Mouse (Mus musculus) left cerebral cortex, adult 11 months (tissue): ENCODE data around the gene Opa3.

Experiments
- DNase-seq: peaks from one replicate; pipeline ENCODE4 v3.0.0; 2022; ENCODE audit warnings: low spot score

Opa3 gene

DNA sequence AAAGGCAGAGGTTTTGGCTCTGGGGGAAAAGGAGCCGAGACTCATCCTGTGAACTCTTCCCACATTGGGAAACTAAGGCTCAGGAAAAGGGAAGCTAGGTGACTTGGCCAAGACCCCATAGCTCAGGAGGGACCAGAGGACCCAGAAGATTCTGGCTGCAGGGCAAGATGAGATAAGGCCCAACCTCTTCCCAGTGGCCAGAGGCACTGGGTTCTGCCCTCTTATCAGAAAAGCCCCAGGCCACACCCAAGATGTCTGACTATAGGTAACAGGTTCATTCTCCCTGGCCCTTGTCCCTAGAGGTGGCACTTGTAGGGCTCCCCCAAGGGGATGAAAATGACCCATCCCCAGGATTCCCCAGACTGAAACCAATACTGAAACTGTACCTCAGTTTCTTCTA lies 18.7 kb downstream of the Opa3 start:
- DNase-seq: no peak

DNA sequence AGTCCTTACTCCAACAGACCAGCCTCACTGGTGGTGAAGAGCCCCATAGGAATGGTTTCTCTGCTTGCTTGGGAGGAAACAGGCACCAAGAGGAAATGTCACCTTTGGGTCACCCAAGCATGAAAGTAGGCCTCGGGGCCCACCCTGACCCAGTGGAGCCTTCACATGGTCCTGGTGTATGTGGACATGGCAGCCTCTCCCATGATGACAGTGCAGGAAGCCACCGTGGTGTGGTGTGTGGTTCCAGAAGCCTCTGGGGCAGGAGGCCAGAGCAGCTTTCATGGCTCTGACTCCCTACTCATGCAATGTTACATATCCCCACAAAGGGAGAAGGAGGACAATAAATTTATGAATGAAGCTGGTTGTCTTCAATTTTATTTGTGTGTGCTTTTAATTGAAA lies 19.4 kb downstream of the Opa3 start:
- DNase-seq: no peak

DNA sequence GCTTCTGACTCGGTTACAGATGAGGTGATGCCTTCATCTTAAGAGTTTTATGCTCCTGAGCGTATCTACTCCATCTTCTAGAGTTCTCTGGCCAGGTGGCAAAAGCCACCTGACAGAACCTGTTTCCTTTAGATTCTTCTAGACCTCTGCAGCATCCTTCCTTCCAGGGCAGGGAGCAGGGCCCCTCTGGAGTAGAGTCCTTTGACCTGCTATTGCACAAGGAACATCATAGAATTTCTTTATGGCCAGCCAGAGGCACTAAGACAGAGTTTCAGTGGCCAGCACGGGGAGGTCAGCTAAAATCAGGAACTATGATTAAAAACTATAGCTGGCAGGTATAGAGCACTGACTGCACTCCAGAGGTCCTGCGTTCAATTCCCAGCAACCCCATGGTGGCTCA lies 23.9 kb downstream of the Opa3 start:
- no peak for DNase-seq

DNA sequence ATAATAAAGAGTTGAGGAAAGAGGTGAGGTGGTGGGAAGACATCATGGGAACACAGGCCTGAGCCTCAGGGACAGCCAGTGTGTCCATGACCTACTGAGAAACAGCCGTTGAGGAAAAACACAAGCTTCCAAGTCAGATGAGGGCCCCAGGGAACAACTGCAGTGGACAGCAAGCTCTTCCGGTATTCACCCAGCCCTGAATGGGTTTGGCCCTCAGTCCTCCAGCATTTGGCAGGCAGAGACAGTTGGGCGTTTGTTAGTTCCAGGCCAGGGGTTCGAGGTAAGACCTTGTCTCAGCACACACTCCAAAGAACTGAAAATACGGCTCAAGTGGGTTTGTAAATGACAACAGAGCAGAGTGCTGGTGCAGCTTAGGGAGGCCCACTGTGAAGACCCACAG lies 25.3 kb downstream of the Opa3 start:
- DNase-seq: no peak

DNA sequence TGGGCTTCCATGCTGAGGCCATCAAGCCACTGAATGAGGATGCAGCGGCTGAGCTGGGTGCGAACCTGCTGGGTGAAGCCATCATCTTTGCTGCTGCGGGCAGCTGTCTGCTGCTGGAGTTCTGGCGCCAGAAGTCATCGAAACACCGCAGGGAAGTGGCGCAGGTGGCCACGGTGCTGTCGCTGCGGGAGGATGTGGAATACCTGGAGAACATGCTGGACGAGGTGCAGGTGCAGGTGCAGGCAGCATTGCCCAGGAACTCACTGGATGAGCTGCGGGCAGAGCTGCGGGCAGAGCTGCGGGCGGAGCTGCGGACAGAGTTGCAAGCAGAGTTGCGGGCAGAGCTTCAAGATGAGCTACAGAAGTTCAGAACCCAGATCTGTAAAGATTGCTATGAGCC lies 27.3 kb downstream of the Opa3 start:
- DNase-seq: no peak

DNA sequence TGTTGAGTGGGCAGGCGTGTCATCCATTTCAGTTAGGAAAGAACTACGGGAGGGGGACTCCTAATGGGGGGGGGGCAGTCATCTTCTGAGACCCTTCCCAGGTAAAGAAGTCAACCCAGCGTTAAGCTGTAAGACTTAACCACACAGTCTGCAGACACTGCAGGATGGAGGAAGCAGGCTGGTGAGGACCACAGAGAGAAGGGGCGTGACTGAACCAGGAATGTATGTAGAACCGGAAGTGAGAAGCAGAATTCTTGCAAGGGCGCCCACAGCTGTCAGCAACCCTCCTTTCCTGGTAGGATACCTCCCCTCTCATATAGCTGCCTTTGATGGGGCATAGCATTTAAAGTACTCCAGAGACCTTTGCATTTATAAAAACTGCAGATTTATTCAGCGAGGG lies 28.4 kb downstream of the Opa3 start:
- no peak for DNase-seq

DNA sequence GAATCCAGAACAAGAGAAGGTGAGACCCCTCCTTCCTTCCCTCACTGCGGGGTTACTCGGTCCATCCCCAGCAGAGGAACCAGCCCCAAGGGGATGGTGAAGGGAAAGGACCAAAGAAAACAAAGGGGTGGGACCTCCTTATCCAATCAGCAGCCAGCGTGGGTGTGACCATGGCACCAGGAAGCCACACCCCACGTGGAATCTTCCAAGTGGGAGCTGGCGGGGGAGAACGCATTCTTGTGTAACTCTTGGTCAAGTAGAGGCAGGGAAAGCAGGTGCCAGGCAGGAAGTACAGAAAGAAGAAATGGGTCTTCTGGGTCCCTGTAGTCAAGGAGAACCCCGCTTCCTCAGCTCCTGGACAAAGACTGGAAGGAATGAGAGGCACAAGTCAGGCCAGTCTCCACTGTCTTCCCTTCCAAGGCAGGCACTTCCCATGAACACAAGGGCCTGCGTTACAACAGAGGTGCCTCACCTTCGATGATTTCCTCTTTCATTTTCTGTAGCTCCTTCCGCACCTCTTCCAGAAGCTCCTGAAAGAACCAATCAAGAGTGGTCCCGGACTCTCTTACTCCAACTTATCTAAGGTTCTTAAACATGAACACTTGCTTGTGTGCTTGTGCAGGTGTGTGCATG lies 29.4 kb downstream of the Opa3 start:
- DNase-seq: peak; percentile 67

DNA sequence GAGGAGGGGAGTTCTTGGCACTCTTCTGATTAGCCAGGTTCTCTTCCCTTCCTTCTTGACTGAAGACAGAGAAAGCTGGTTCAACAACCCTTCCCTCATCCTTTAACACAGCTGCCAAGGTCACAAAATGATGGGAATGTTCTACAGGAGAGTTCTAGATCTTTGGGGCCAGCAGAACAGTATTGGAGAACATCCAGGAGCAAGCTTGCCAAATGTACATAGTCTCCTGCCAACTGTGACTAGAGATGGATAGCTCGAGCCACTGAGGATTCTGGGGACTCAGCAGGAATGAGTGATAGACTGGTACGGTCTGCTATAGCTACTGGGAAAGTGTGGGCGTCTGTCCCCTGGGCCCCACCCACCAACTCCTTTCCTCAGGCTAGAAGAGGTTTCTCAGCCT lies 30.2 kb downstream of the Opa3 start:
- no peak for DNase-seq

DNA sequence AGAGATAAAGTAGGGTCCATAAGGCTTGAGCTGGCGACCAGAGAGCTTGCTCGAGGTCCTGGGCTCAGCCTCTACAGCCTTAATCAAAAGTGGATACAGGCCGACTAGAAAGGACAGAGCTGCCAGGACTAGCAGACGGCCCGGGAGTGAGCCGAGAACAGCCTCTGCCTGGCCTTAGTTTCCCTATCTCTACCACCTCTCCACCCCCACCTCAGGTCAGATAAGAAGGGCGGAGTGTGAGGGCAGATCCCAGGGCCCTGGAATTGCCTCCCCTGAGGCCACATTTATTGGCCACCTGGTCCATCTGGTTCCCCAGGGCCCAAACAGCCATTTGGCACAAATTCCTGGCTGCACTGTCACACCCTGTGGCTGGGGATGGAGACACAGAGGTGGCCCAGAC lies 37.0 kb downstream of the Opa3 start:
- no peak for DNase-seq

DNA sequence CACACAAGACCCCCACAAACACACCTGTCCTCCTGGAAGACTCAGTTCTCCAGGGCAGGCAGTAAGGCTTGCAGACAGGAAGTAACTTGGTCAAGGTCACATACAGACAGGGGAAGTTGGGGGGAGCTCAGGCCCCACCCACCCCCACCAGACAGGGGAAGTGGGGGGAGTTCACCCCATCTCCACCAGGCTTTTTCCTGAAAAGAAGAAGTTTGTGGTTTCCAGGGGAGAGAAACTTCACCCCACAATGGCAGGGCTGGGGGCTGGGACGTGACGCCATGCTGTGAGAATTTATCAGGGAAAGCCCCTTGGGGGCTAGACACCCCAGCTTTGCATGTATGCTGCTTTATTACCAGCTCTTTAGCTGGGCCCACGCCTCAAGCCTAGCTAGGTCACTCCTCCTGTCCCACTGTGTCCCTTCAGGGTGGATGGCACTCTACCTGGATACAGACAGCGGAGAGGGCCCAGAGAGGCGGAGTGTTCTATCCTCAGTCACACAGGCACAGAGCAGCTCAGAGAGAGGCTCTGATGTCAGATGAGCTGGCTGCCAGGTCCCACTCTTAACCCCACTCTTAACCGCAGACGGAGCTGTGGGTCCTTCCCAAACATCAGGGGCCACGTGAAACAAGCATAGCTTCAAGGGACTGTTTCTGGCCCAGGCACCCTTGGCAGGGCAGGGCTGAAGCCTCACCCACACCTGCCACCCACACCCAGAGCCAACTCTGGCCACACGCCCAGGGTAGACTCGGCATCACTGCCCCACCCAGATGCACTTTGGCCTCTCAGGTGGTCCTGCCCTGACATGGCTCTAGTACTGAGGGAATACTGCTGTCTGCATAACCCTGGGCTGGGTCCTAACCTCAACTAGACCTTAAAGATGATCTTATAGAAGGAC lies 38.0 kb downstream of the Opa3 start:
- DNase-seq: no peak

DNA sequence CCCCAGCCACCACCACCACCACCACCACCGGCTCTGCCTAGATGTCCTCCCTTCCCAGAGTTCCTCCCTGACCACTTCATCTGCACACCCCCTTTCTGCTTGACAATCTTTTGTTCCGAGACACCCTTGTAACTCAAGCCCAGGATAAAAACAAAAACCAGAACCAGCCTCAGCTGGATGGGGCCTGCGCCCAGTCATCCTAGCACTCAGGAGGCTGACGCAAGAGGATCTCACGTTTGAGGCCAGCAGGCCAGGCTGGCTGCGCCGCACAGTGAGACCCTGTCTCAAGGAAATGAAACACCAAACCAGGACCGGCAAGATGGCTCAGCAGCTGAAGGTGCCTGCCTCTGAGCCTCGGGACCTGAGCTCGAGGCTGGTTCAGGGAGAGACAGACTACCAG lies 38.9 kb downstream of the Opa3 start:
- DNase-seq: no peak

DNA sequence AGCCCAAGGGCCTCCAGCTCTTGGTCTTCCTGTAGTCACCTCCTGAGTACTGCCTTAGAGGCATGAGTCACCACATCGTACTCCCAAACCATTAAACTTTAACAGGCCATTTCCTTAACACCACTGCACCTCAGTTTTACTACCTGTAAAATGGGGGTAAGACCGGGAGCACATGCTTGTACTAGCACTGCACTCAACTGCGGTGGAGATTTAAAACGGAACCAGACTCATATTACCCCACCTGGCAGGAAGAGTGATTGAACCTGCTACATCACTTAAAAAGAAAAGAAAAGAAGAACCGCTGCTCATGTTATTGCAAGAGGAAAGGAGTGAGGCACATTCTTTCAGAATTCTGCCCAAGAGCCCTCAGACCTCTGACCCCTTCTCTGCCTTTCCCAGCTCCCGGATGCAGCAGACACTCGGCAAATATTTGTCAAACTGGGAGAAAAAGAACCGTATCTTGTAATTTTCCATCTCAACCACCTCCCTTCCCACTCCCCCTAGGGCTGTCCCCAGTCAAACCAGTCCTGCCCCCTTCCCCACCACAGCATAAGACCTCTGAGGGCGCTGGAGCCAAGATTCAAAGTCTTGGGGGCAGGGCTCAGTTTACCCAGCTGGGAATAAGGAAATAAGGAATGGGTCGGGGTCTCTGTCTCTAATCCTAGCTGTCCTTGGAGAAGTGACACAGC lies 41.0 kb downstream of the Opa3 start:
- no peak for DNase-seq

DNA sequence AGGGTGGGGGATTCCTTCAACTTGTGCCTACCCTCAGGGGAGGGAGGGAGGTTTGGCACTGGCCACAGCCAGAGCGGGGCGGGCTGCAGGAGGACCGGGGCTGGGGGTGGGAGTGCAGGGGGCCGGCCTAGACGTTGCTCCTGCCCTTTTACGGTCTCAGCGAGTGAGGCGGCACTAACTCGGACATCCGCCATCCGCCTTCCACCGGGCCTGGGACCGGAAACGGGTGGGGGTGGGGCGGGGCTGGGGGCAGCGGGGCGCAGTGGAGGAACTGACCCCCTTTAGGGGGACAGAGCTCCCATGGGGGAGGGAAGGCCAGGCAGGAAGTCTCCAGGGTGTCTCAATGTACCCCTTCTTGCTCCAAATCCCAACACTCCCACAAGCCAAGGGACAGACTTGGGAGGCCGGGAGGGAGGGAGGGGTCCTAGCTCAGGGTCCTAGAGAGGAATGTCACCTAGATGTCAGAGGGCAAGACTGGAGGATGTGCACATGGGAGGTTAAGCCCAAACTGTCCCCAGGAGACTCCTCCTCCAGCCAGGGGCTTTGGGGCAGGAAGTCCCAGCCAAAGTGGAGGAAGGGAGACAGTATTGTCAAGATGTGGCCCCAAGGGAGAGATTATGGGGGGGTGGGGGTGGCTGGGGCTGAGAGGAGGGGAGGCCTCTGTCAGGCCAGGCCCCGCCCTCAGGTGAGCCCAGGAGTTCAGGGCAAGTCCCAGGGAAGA lies 41.7 kb downstream of the Opa3 start:
- DNase-seq: no peak

DNA sequence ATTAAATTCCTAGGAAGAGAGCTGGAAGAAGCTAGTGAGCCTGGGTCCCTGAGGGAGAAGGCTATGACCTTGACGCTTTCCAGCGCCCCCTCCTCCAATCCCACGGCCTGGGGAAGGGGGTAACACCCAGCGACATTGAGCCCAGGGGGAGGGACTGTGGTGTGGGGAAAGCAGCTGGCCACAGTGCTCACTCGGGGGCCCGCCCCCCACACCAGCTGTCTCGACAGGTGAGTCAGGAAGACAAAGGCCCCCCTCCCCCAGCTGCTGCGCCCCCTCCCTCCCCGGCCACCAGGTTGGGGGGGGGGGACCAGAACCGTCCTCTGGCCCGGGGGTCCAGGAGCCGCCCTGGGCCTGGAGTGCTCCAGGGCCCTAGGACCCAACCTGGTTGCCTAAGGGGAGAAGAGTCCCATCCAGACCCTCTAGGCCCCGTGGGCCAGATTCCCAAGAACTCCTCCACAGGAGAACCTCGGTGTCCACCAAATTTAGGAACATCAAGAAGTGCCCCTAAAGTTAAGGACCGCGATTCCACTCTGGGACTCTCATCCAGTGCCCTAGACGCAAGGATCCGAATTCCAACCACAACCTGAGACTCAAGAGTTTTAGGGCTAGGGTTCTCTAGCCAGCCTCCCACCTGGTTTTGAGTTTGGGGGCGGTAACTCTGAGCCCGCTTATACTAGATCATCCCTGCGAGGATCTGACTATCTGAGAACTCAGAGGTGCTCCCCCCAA lies 42.5 kb downstream of the Opa3 start:
- no peak for DNase-seq

DNA sequence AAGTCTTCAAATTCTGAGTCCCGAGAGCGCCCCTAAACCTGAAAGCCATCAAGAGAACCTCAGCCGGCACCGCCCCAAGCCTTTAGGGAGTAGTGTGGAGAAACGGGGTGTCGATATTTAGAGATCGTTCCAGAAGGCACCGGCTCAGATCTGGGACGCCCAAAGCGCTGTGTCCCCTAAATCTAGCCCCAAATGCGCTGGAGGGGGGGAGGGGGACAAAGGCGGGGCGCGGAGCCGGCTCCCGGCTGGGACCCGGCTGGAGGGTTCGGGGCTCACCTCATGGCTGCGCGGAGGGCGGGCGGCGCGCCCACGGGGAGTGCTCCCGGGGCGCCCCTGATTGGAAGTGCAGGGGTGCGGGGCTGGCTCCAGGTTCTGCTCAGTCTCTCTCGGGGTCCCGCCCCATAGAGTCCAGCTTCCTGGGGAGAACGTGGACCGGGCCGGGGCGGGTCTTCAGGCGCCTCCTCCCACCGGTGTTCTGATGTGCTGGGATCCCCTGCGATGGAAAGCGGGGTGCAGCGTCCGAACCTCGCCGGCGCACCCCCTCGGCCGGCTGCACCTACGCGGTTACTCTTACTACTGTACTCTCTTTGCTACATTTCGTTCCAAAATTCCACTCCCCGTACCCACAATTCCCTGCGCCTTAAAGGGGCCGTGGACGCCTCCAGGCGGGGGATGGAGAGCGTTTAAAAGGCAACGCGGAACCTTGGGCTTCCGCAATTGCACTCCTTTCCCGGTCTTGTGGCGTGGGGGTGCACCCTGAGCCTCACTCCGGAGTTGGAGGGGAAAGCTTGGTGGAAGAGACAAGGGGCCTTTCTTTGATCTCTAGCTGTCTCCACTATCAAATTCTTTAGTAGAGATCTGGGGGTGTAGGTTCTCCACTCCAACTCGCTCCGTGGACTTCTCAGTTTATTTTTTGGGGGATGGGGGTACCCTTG lies 43.4 kb downstream of the Opa3 start, which contains the start of gene Vasp:
TSS of gene Vasp (minus strand) at position 580 of the 935 bp plus-strand sequence.
- peak; percentile 71 for DNase-seq

DNA sequence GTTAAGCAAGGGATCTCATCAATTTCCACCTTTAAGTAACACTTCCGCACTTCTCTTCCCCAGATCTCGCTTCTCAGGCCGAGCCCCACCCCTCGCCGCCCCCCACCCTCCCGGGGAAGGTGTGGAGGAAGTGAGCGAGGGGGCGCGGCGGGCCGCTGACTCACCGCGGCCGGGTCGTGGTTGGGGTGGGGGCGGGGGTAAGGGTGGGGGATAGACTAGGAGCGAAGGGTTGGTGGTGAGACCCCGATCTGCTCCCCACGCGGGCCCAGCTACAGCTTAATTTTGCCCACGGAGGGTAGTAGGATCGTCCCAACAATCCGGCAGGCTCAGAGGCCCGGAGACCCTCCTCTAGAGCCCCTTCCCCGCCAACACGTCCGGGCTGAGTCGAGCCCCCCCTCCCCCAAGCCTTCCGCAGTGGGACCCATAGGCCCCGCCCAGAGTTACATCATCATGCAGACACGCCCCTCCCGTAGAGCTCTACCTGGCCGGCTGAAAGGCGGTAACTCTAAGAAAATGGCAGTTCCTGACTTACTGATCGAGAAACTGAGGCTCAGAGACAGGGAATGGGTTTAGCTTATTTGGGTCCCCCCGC lies 44.1 kb downstream of the Opa3 start:
- no peak for DNase-seq

DNA sequence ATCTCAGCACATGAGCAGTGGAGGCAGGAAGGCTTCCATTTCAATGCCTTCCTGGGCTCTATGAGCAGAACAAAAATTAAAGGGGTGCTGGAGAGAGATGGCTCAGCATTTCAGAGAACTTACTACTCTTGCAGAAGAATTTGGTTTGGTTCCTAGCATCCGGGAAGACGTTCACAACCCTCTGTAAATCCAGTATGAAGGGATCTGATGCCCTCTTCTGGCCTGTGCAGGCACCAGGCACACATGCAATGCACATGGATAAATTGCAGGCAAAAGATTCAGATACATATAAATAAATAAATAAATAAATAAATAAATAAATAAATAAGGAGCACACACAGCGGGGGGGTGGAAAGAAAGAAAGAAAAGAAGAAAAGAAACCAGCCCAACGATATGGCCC lies 48.1 kb downstream of the Opa3 start:
- no peak for DNase-seq

DNA sequence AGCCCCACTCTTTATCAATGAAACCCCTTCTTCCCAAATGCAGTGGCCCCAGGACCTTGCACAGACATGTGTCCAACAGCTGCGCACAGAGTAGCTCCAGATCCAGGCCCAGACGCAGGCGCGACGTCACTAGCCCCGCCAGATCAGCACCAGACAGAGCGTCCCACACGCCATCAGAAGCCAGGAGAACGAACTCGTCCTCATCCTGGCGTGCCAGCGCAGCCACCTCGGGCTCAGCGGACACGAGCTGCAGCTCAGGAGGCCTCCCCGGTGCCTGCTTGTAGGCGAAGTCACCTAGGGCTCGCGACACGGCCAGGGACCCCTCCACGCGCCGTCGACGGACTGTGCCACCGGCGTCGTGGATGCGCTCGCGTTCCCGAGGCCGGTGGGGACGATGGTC lies 50.9 kb downstream of the Opa3 start:
- no peak for DNase-seq

DNA sequence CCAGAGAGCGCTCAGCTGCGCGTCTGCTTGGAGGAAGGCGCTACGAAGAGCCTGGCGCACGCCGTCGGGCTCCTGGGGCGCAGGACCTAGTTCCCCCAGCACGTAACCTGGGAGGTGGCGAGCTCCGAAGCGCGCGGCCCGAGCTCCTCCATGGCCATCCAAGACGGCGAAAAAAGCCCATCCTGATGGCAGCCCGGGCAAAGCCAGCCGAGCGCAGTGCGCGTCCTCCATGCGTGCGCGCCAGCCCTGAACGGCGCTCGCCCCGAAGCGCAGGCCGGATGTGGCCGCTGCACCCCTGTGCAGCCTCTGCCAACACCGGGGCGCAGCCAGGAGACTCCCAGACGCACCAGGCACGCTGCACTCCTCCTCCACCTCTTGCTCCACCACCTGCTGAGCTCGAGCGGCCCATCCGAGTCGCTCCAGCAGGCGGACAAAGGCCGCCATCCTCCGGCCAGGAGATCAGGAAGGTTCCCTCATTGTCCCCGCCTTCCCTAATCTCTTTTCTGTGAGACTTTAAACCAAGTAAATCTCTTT lies 51.5 kb downstream of the Opa3 start, which contains the start of gene Ppm1n:
TSS of gene Ppm1n (minus strand) at position 484 of the 534 bp plus-strand sequence.
- DNase-seq: no peak
